Mouse (Mus musculus) erythroblast, embryonic 14.5 days (primary cell): Measurements from ENCODE around the gene Csmd2. TPM values are rescaled to one million over a fixed set of nuclear protein-coding genes. Genes with fewer than 3 reads are reported as not detected.

ENCODE experiments used
- H3K27me3 ChIP-seq: 2 replicates; pipeline ENCODE4 v1.6.1; 2012; ENCODE audit warnings: inconsistent platforms; ENCODE audit not compliant: control insufficient read depth
- H3K36me3 ChIP-seq: 2 replicates; pipeline ENCODE4 v1.6.1; 2012; ENCODE audit warnings: mild to moderate bottlenecking, inconsistent platforms; ENCODE audit not compliant: control insufficient read depth
- H3K4me1 ChIP-seq: 2 replicates; pipeline ENCODE4 v1.6.1; 2012; ENCODE audit warnings: inconsistent platforms; ENCODE audit not compliant: control insufficient read depth
- H3K4me3 ChIP-seq: replicated peaks from 2 replicates; pipeline ENCODE3; 2012; ENCODE audit warnings: moderate library complexity, mild to moderate bottlenecking, inconsistent platforms
- H3K9me3 ChIP-seq: 2 replicates; pipeline ENCODE4 v1.6.1; 2012; ENCODE audit warnings: low read length, inconsistent platforms, mixed read lengths; ENCODE audit not compliant: control insufficient read depth
- GATA1 ChIP-seq: IDR thresholded peaks from 2 replicates; pipeline ENCODE4 v1.6.1; 2012; ENCODE audit warnings: low read length, inconsistent platforms, mixed read lengths
- TAL1 ChIP-seq: IDR thresholded peaks from 3 replicates; pipeline ENCODE4 v1.6.1; 2012; ENCODE audit warnings: low read length, inconsistent platforms, mixed read lengths
- polyA plus RNA-seq: library from polyadenylated mRNA; stranded (reverse); fragments of >175 nt; gene quantifications from 2 replicates; pipeline ENCODE4 v1.2.3, GENCODE M21; 2012

The Csmd2 gene
- polyA plus RNA-seq, 1 experiment, result not detected

- Histone ChIP-seq H3K9me3 (0 out of 2 replicates have a peak, but pooled peaks cover 2% of the 10 kb centered on the region), H3K36me3 (no peaks in the 10 kb centered on the region), H3K27me3 (no peaks in the 10 kb centered on the region), H3K4me3 (no peak overlapping the region), H3K4me1 (no peaks in the 10 kb centered on the region)
- no peak for TF ChIP-seq TAL1
- no peak for TF ChIP-seq GATA1
Measured at GRCm38 (mm10) chr4:128419988-128420617, 432.4 kb downstream of the Csmd2 start.

DNA sequence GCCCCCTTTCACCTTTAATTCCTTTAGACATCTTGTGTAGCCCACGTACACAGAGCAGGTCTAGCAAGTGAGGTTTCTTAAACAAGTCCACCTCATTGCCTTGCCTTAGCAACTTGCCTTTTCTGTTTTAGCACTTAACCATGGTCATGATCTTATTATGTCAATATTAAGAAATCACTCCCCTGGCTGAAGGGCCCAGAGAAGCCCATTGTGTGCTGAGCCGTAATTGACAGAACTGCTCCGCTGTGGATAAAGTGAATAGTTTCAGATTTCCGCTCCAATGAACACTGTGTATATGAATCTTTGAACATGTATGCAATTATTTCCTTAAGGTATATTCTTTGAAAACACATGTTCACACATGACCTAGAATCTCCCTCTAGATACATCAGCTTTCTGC, 434.8 kb downstream of the Csmd2 start:
- TF ChIP-seq GATA1, result no peak
- no peaks in the 10 kb centered on the region for H3K36me3 ChIP-seq
- H3K27me3 ChIP-seq, result no peaks in the 10 kb centered on the region
- H3K4me1 ChIP-seq, result no peaks in the 10 kb centered on the region
- peaks cover 7% of the 10 kb centered on the region for H3K9me3 ChIP-seq
- H3K4me3 ChIP-seq, result no peak overlapping the region

GRCm38 (mm10) chr4:128425339-128425738, 437.7 kb downstream of the Csmd2 start:
- TF ChIP-seq TAL1 (no peak), GATA1 (no peak)
- no peaks in the 10 kb centered on the region for H3K27me3 ChIP-seq
- no peaks in the 10 kb centered on the region for H3K36me3 ChIP-seq
- no peak overlapping the region for H3K4me3 ChIP-seq
- H3K4me1 ChIP-seq, result no peaks in the 10 kb centered on the region
- peaks cover 7% of the 10 kb centered on the region for H3K9me3 ChIP-seq

DNA sequence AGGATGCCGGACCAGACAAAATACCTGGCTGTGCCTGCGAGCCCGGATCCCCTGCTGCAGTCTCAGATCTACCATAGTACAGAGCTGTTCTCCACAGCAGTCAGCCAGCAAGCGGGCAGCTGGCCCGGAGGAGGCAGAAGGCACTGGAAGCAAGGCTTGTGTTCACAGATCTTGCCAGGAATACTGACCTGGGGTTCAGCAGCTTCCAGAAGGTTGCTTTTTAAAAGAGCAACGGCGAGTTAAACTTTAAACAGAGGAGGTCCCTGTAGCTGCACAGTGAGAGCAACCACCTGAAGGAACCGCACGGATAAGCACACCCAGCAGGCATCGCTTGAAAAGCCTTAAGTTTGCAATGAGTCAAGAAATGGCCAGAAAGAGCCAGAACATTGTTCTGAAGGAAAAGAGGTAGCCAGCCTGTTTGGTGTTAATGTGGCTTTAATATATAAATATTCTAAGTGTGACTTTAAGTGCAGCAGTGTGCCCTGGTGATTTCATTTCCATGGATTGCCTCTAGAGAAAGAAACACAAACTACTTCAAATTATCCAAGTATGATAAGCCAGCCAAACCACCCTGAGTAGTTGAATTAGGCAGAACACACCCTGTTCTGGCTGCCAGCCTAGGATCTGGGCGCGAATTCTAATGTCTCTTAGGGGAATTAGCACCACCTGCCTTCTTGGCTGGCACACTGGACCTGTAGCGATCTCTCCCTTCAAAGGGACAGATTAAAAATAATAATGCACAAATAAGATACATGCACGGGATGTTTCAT, 439.8 kb downstream of the Csmd2 start:
- H3K4me1 ChIP-seq, result no peaks in the 10 kb centered on the region
- H3K27me3 ChIP-seq, result no peaks in the 10 kb centered on the region
- no peaks in the 10 kb centered on the region for H3K36me3 ChIP-seq
- TF ChIP-seq TAL1 (no peak), GATA1 (no peak)
- H3K9me3 ChIP-seq, result peaks cover 7% of the 10 kb centered on the region
- no peak overlapping the region for H3K4me3 ChIP-seq

GRCm38 (mm10) chr4:128428303-128429107, 440.8 kb downstream of the Csmd2 start:
- no peak for TF ChIP-seq TAL1
- TF ChIP-seq GATA1, result no peak
- no peak overlapping the region for H3K4me3 ChIP-seq

DNA sequence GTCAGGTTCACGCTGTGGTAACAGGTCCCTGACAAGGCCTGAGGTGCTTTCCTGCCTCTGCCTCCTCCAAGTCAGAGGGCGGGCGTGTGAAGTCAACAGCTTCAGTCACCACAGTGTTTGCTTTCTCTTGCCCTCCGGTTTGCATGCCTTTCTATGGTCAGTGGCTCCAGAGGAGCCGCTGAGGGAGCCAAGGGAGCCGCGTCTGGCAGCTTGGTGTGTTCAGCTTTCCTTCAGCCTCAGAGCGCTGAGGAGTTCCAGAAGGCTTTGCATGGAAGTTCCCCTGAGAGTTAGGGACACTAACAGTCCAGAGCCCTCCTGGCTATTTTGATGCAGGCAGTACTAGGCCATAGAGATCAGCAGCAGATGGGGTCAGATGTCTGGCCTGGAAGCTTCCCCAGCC, 441.9 kb downstream of the Csmd2 start:
- H3K4me3 ChIP-seq, result no peak overlapping the region
- peaks cover 7% of the 10 kb centered on the region for H3K9me3 ChIP-seq
- no peaks in the 10 kb centered on the region for H3K27me3 ChIP-seq
- H3K36me3 ChIP-seq, result no peaks in the 10 kb centered on the region
- TF ChIP-seq GATA1 (no peak), TAL1 (no peak)
- H3K4me1 ChIP-seq, result no peaks in the 10 kb centered on the region

More at GRCm38 (mm10) chr4:128428303-128429107, 440.8 kb downstream of the Csmd2 start:
- Histone ChIP-seq H3K9me3 (peaks cover 7% of the 10 kb centered on the region), H3K36me3 (no peaks in the 10 kb centered on the region), H3K4me1 (no peaks in the 10 kb centered on the region), H3K27me3 (no peaks in the 10 kb centered on the region)

DNA sequence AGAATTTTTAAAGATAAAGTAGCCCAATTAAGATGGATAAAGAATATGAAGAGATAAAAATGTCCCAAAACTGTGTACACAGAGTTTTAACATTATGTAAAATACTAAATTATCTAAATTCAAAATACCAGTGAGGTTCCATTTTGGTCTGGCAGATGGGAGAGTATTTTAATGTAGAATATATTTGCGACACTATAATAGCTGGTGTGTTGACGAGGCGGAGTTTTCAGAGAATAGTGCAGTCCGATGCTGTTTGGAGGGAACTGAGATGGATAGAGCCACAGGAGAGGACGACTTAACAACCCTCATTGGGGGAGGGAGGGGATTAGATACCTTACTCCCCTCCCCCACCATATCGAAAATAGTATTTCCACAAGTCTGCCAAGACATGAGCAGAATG, 452.9 kb downstream of the Csmd2 start:
- TF ChIP-seq TAL1, result no peak
- no peak for TF ChIP-seq GATA1
- no peaks in the 10 kb centered on the region for H3K36me3 ChIP-seq

GRCm38 (mm10) chr4:128441228-128441627, 453.6 kb downstream of the Csmd2 start:
- Histone ChIP-seq H3K27me3 (no peaks in the 10 kb centered on the region), H3K36me3 (no peaks in the 10 kb centered on the region), H3K4me3 (no peak overlapping the region), H3K9me3 (no peaks in the 10 kb centered on the region), H3K4me1 (no peaks in the 10 kb centered on the region)
- TF ChIP-seq TAL1 (no peak), GATA1 (no peak)

More for the DNA sequence above, 452.9 kb downstream of the Csmd2 start:
- Histone ChIP-seq H3K9me3 (no peaks in the 10 kb centered on the region), H3K4me3 (no peak overlapping the region), H3K27me3 (no peaks in the 10 kb centered on the region), H3K4me1 (no peaks in the 10 kb centered on the region)

DNA sequence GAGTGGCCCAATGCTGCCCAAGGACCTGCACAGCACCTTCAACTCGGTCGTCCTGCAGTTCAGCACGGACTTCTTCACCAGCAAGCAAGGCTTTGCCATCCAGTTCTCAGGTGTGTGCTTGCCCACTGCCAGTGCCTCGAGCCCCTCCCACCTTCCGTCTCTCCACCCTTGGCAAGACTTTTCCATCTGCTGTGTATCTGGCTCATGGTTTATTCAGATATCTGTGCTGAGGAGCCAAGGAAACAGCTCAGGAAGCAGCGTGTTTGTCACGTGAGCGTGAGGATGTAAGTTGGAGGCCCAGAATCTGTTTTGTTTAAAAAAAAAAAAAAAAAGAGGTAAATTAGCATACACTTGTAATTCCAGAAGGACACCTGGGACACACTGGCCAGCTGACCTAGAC, 455.1 kb downstream of the Csmd2 start:
- Histone ChIP-seq H3K4me1 (no peaks in the 10 kb centered on the region), H3K27me3 (no peaks in the 10 kb centered on the region), H3K36me3 (no peaks in the 10 kb centered on the region), H3K4me3 (no peak overlapping the region), H3K9me3 (no peaks in the 10 kb centered on the region)
- no peak for TF ChIP-seq GATA1
- TF ChIP-seq TAL1, result no peak
